Mouse (Mus musculus): ENCODE data around the gene Klhl36. TPM values are rescaled to one million over a fixed set of nuclear protein-coding genes. Genes with fewer than 3 reads are reported as not detected.
"Not testable (repeated sequence)": the region's sequence is repeated elsewhere in the genome, so short reads cannot be mapped to it uniquely, and the experiment has no call there.

The Klhl36 gene
- polyA plus RNA-seq, 1 experiment, result 16.9 TPM

DNA sequence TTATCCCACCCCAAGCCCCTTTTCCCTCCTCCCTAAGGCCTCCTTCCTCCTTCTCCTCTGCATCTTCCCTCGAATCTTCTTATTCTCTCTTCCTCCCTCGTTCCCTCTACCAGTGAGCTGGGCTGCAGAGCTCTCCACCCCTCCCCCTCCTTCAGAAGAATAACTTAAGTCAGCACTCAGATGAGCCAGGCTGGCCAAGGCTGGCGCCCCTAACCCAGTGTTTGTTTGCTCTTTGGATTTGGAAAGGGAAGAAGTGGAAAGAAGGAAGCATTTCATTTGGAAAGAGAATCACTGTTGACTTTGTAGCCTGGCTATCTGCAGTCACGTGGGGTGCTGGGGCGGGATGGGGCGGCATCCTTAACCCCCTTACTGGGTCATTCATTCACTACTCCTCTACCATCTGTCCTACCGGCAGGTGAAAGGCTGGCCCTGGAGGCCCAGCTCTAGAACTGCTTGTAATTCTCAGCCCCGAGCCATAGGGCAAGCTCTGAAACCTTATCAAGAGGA is 21.1 kb upstream of the Klhl36 start:
- H3K4me1 ChIP-seq (ENCODE audit: control insufficient read depth, insufficient read depth, low read length), result peaks cover 21% of the 10 kb centered on the region

DNA sequence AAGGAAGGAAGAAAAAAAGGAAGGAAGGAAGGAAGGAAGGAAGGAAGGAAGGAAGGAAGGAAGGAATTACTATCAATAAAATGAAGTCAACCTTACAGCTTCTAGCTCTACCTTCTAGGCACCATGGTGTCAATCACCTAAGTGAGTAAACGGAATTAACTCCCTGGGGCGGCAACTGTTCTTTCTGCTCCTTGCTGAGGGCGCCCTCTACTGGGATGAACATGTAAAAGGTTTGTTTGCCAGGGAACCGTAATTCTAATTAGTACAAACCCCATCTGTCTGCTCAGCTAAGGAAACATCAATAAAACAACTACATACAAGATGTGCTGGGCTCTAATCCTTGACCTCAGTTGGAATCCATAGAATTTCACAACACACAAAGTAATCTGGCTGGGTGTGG is 18.6 kb upstream of the Klhl36 start:
- H3K36me3 ChIP-seq (ENCODE audit: control insufficient read depth, insufficient read depth, low read length), result no peaks in the 10 kb centered on the region
- no peak overlapping the region for H3K27ac ChIP-seq (ENCODE audit: control insufficient read depth, insufficient read depth, low read depth, low read length)
- peaks cover 21% of the 10 kb centered on the region for H3K4me1 ChIP-seq (ENCODE audit: control insufficient read depth, insufficient read depth, low read length)
- no peaks in the 10 kb centered on the region for H3K27me3 ChIP-seq (ENCODE audit: control insufficient read depth, insufficient read depth, low read length)
- TF ChIP-seq CTCF (IDR thresholded peaks at IDR 0.05; ENCODE audit: control insufficient read depth, insufficient read depth, insufficient replicate concordance, low read depth, low read length), result peak; percentile 61; the same call in 1 of the 2 replicates
- no peak for TF ChIP-seq POLR2A (IDR thresholded peaks at IDR 0.05; ENCODE audit: control insufficient read depth, low read depth, low read length)
- no peak overlapping the region for H3K4me3 ChIP-seq (ENCODE audit: control insufficient read depth, low read depth, low read length)

More for the DNA sequence above, 21.1 kb upstream of the Klhl36 start:
- Histone ChIP-seq H3K36me3 (ENCODE audit: control insufficient read depth, insufficient read depth, low read length) (no peaks in the 10 kb centered on the region), H3K27ac (ENCODE audit: control insufficient read depth, insufficient read depth, low read depth, low read length) (no peak overlapping the region), H3K4me3 (ENCODE audit: control insufficient read depth, low read depth, low read length) (peak overlapping the region; percentile 98), H3K27me3 (ENCODE audit: control insufficient read depth, insufficient read depth, low read length) (no peaks in the 10 kb centered on the region)
- TF ChIP-seq CTCF (IDR thresholded peaks at IDR 0.05; ENCODE audit: control insufficient read depth, insufficient read depth, insufficient replicate concordance, low read depth, low read length), result no peak

DNA sequence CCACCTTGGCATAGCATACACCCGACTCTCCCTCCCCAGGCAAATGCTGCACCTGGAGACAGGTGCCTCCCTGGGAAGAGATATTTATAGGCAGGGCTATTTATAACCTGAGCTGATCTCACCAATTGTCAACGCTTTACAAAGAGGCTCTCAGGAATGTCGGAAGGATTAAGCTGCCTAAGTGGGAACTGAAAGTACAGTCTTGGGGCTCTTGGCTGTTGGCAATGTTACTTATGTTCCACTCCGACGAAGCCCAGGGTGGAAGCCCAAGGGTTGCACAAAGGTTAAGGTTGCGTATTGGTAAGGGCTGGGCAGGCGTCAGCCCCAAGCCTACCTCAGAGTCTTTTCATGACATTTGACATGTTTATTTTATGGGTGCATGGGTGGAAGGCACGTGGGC is 17.5 kb upstream of the Klhl36 start:
- Histone ChIP-seq H3K36me3 (ENCODE audit: control insufficient read depth, insufficient read depth, low read length) (no peaks in the 10 kb centered on the region), H3K27me3 (ENCODE audit: control insufficient read depth, insufficient read depth, low read length) (no peaks in the 10 kb centered on the region), H3K4me3 (ENCODE audit: control insufficient read depth, low read depth, low read length) (no peak overlapping the region), H3K4me1 (ENCODE audit: control insufficient read depth, insufficient read depth, low read length) (peaks cover 15% of the 10 kb centered on the region), H3K27ac (ENCODE audit: control insufficient read depth, insufficient read depth, low read depth, low read length) (no peak overlapping the region)
- TF ChIP-seq POLR2A (IDR thresholded peaks at IDR 0.05; ENCODE audit: control insufficient read depth, low read depth, low read length), result no peak
- TF ChIP-seq CTCF (IDR thresholded peaks at IDR 0.05; ENCODE audit: control insufficient read depth, insufficient read depth, insufficient replicate concordance, low read depth, low read length), result no peak

DNA sequence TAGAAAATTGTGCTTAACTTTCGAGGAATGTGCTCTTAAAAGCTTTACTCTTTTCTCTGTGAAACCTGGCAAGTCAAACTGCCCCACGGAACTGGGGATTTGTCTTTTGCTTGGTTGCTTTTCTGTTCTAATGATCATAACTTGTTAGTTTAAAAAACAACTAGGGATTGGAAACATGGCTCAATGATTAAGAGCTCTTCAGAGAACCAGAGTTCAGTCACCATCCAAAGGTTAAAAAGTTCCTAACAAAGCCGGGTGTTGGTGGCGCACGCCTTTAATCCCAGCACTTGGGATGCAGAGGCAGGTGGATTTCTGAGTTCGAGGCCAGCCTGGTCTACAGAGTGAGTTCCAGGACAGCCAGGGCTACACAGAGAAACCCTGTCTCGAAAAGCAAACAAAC is 16.3 kb upstream of the Klhl36 start:
- not testable (repeated sequence) for H3K36me3 ChIP-seq (ENCODE audit: control insufficient read depth, insufficient read depth, low read length); H3K4me1 ChIP-seq (ENCODE audit: control insufficient read depth, insufficient read depth, low read length); H3K27ac ChIP-seq (ENCODE audit: control insufficient read depth, insufficient read depth, low read depth, low read length); H3K4me3 ChIP-seq (ENCODE audit: control insufficient read depth, low read depth, low read length); H3K27me3 ChIP-seq (ENCODE audit: control insufficient read depth, insufficient read depth, low read length)

DNA sequence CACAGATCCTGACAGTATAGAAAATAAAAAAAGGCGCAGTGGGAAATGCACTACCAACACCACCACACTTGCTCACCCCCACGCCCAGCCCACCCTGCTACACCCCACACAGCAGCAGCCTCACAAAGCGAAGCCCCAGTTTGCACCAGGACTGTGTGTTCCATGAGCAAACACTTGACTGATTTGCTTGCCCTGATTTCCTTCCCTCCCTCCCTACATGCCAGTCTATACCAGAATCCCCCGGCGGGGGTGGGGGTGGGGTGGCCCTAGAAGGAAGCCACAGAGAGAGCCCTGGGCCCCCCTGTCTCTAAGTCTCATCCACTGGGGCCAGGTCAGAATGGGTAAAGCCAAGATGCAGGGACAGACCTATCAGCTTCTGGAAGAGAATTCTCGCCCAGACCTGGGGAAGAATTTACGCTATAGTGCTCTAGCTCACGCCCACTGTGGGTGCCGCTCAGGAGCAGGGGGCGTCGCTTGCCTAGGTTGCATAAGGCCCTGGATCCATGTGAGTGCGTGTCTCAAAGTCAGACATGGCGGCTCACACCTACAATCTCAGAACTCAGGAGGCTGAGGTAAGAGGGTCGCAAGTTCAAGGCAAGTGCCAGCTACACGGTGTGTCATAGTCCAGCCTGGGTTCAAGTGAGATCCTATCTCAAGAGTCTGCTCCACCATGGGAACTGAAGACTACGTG is 14.7 kb upstream of the Klhl36 start:
- no peaks in the 10 kb centered on the region; the same call in 1 of the 2 replicates for H3K4me1 ChIP-seq (ENCODE audit: control insufficient read depth, insufficient read depth, low read length)
- H3K4me3 ChIP-seq (ENCODE audit: control insufficient read depth, low read depth, low read length), result no peak overlapping the region
- H3K36me3 ChIP-seq (ENCODE audit: control insufficient read depth, insufficient read depth, low read length), result no peaks in the 10 kb centered on the region
- H3K27me3 ChIP-seq (ENCODE audit: control insufficient read depth, insufficient read depth, low read length), result no peaks in the 10 kb centered on the region
- TF ChIP-seq CTCF (IDR thresholded peaks at IDR 0.05; ENCODE audit: control insufficient read depth, insufficient read depth, insufficient replicate concordance, low read depth, low read length), result no peak
- TF ChIP-seq POLR2A (IDR thresholded peaks at IDR 0.05; ENCODE audit: control insufficient read depth, low read depth, low read length), result no peak
- no peak overlapping the region for H3K27ac ChIP-seq (ENCODE audit: control insufficient read depth, insufficient read depth, low read depth, low read length)

DNA sequence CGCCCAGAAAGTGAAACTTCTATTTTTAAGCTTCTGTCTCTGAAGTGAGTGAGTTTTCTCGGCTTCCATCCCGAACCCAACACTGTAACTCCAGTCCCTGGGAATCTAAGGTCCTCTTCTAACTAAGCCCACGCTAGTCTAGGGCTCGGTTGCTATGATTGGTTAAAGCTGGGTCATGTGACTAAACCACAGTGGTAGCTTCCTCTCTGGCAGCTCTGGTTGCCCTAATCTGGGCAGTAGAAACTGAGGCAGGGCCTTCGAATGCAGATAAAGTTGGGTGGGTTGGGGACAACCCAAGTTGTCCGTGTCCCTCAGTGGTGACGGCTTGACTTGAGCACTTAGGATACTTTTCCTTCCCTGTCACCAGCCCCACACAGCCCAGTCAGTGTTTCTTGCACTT is 8.5 kb upstream of the Klhl36 start:
- no peaks in the 10 kb centered on the region for H3K27me3 ChIP-seq (ENCODE audit: control insufficient read depth, insufficient read depth, low read length)
- no peaks in the 10 kb centered on the region for H3K36me3 ChIP-seq (ENCODE audit: control insufficient read depth, insufficient read depth, low read length)
- H3K27ac ChIP-seq (ENCODE audit: control insufficient read depth, insufficient read depth, low read depth, low read length), result no peak overlapping the region
- H3K4me3 ChIP-seq (ENCODE audit: control insufficient read depth, low read depth, low read length), result no peak overlapping the region
- H3K4me1 ChIP-seq (ENCODE audit: control insufficient read depth, insufficient read depth, low read length), result peaks cover 7% of the 10 kb centered on the region
- TF ChIP-seq CTCF (IDR thresholded peaks at IDR 0.05; ENCODE audit: control insufficient read depth, insufficient read depth, insufficient replicate concordance, low read depth, low read length), result no peak
- no peak for TF ChIP-seq POLR2A (IDR thresholded peaks at IDR 0.05; ENCODE audit: control insufficient read depth, low read depth, low read length)

DNA sequence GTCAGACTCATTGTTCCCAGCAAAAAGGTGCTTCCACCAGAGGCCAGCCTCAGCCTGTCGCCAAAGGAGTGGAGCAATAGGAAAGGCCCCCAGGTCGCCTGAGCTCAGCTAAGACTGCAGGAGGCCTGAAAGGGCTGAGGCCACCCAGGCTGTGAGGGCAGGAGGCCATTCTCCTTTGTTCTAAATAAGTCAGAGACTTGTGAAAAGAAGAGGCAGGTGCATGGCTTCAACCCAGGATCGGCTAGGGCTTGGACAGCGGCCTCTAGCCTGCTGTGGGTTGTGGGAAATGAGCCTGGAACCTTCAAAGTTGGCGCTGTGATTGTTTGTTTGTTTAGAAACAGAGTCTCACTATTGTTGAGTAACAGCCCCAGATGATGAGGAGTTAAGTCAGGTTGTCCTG is 8.0 kb upstream of the Klhl36 start:
- H3K4me1 ChIP-seq (ENCODE audit: control insufficient read depth, insufficient read depth, low read length), result peaks cover 7% of the 10 kb centered on the region
- TF ChIP-seq POLR2A (IDR thresholded peaks at IDR 0.05; ENCODE audit: control insufficient read depth, low read depth, low read length) (no peak), CTCF (IDR thresholded peaks at IDR 0.05; ENCODE audit: control insufficient read depth, insufficient read depth, insufficient replicate concordance, low read depth, low read length) (no peak)
- H3K27me3 ChIP-seq (ENCODE audit: control insufficient read depth, insufficient read depth, low read length), result no peaks in the 10 kb centered on the region
- H3K27ac ChIP-seq (ENCODE audit: control insufficient read depth, insufficient read depth, low read depth, low read length), result no peak overlapping the region
- no peaks in the 10 kb centered on the region for H3K36me3 ChIP-seq (ENCODE audit: control insufficient read depth, insufficient read depth, low read length)
- H3K4me3 ChIP-seq (ENCODE audit: control insufficient read depth, low read depth, low read length), result no peak overlapping the region

DNA sequence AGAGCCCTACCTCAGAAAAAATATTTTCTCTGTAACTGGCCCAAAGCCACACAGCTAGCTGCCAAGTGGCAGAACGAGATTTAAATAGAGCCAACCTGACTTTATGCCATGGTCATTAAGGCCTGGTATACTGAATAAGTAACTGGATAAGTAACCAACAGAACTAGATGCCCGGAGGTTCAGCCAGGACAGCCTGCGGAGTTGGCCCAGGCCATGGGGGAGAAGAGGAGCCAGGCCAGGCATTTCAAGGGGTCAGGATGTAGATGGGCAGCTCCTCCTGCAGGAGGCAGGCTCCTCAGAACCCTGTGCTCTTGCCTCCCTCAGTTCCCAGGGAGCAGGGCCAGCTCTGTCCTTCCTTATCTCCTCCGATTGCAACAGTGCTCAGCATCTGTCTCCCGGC is 6.4 kb upstream of the Klhl36 start:
- Histone ChIP-seq H3K4me1 (ENCODE audit: control insufficient read depth, insufficient read depth, low read length) (peaks cover 7% of the 10 kb centered on the region), H3K4me3 (ENCODE audit: control insufficient read depth, low read depth, low read length) (no peak overlapping the region), H3K36me3 (ENCODE audit: control insufficient read depth, insufficient read depth, low read length) (no peaks in the 10 kb centered on the region), H3K27ac (ENCODE audit: control insufficient read depth, insufficient read depth, low read depth, low read length) (no peak overlapping the region), H3K27me3 (ENCODE audit: control insufficient read depth, insufficient read depth, low read length) (no peaks in the 10 kb centered on the region)
- peak; percentile 45; the same call in 1 of the 2 replicates for TF ChIP-seq CTCF (IDR thresholded peaks at IDR 0.05; ENCODE audit: control insufficient read depth, insufficient read depth, insufficient replicate concordance, low read depth, low read length)
- TF ChIP-seq POLR2A (IDR thresholded peaks at IDR 0.05; ENCODE audit: control insufficient read depth, low read depth, low read length), result no peak

All from testis, adult 2 months (tissue).